ENCODE assay signal across 12 mouse cellular contexts in genomic region chr1:75214442-75214841, GRCm38 (mm10). TPM values are rescaled to one million over a fixed set of nuclear protein-coding genes. Genes with fewer than 3 reads are reported as not detected.
DNase-seq lines count a peak whose midpoint lies in the region; ATAC-seq and TF ChIP-seq lines count a peak whose summit lies in the region.
"Had no signal": no experiment of that assay in that cellular context is flagged by ENCODE, and none has a peak within 500 bp of the region (broad histone marks: within the 10 kb centered on the region; RNA-seq: fewer than 3 reads in every experiment).

No protein-coding gene starts in this region.

- peaks cover 14% of the 10 kb centered on the region for H3K4me1 ChIP-seq in midbrain, postnatal 0 days (ENCODE audit: insufficient read depth, low read length)
- H3K4me1 ChIP-seq in midbrain, embryonic 14.5 days (ENCODE audit: control insufficient read depth, insufficient read depth, low read length): peaks cover 31% of the 10 kb centered on the region
- peaks cover 56% of the 10 kb centered on the region for H3K4me1 ChIP-seq in intestine, embryonic 16.5 days (ENCODE audit: control insufficient read depth, insufficient read depth, low read length)
- peaks cover 36% of the 10 kb centered on the region for H3K4me1 ChIP-seq in stomach, embryonic 15.5 days

- DNase-seq in midbrain, postnatal 0 days (ENCODE audit: low spot score): peak; percentile 19
- DNase-seq in midbrain, embryonic 14.5 days: no peak
- DNase-seq in kidney, postnatal 36 days: peak; percentile 86 to 95
- DNase-seq in spleen, postnatal 36 days (ENCODE audit: low spot score in 2 of 2): no peak
- DNase-seq in embryo, embryonic 10 days (ENCODE audit: low spot score): no peak
- DNase-seq in urinary bladder, postnatal 4 days (ENCODE audit: low spot score in 2 of 2): no peak

- no peak overlapping the region for H3K9ac ChIP-seq in midbrain, postnatal 0 days (replicated peaks; ENCODE audit: low read length, poor library complexity, severe bottlenecking)
- no peak overlapping the region for H3K9ac ChIP-seq in midbrain, embryonic 14.5 days (replicated peaks; ENCODE audit: low read length)
- peak overlapping the region; percentile 34; the same call in 1 of the 2 replicates for H3K9ac ChIP-seq in intestine, embryonic 16.5 days (ENCODE audit: low read depth, low read length)
- no peak overlapping the region for H3K9ac ChIP-seq in stomach, embryonic 15.5 days
- H3K9ac ChIP-seq: heart, embryonic 12.5 days had no signal

- H3K27me3 ChIP-seq in midbrain, postnatal 0 days (ENCODE audit: insufficient read depth, low read length): no peaks in the 10 kb centered on the region
- H3K27me3 ChIP-seq in midbrain, embryonic 14.5 days (ENCODE audit: control insufficient read depth, insufficient read depth, low read length): peaks cover 25% of the 10 kb centered on the region
- H3K27me3 ChIP-seq in intestine, embryonic 16.5 days (replicated peaks; ENCODE audit: control insufficient read depth, insufficient read depth, low read length): peaks cover 7% of the 10 kb centered on the region; the same call in 1 of the 2 replicates
- 0 out of 2 replicates have a peak, but pooled peaks cover 4% of the 10 kb centered on the region for H3K27me3 ChIP-seq in stomach, embryonic 15.5 days (replicated peaks)

- no peaks in the 10 kb centered on the region for H3K9me3 ChIP-seq in midbrain, postnatal 0 days (ENCODE audit: low read length)
- H3K9me3 ChIP-seq in midbrain, embryonic 14.5 days (ENCODE audit: control insufficient read depth, low read length): no peaks in the 10 kb centered on the region
- no peaks in the 10 kb centered on the region for H3K9me3 ChIP-seq in intestine, embryonic 16.5 days (ENCODE audit: control insufficient read depth, low read length)
- H3K9me3 ChIP-seq in stomach, embryonic 15.5 days: no peaks in the 10 kb centered on the region
- H3K9me3 ChIP-seq: forebrain, embryonic 10.5 days; heart, embryonic 12.5 days had no signal

- WGBS in midbrain, postnatal 0 days: 70% methylated on average over 2 of the region's 2 CpGs
- 77% methylated on average over 2 of the region's 2 CpGs for WGBS in midbrain, embryonic 14.5 days
- 41% methylated on average over 2 of the region's 2 CpGs for WGBS in intestine, embryonic 16.5 days
- WGBS in stomach, embryonic 15.5 days: 49% methylated on average over 2 of the region's 2 CpGs

- H3K4me2 ChIP-seq in midbrain, postnatal 0 days (ENCODE audit: low read depth, low read length, poor library complexity, severe bottlenecking): no peak overlapping the region
- no peak overlapping the region for H3K4me2 ChIP-seq in midbrain, embryonic 14.5 days (ENCODE audit: low read length)
- peak overlapping the region; percentile 14; the same call in 1 of the 2 replicates for H3K4me2 ChIP-seq in intestine, embryonic 16.5 days (ENCODE audit: low read depth, low read length)
- peak overlapping the region; percentile 14; the same call in 1 of the 2 replicates for H3K4me2 ChIP-seq in stomach, embryonic 15.5 days
- H3K4me2 ChIP-seq: heart, embryonic 12.5 days had no signal

- H3K4me3 ChIP-seq in midbrain, postnatal 0 days (ENCODE audit: low read depth, low read length): no peak overlapping the region
- H3K4me3 ChIP-seq in midbrain, embryonic 14.5 days (replicated peaks; ENCODE audit: low read depth, low read length): no peak overlapping the region
- peak overlapping the region; percentile 13; the same call in 1 of the 2 replicates for H3K4me3 ChIP-seq in intestine, embryonic 16.5 days (ENCODE audit: low read length)
- H3K4me3 ChIP-seq in stomach, embryonic 15.5 days (replicated peaks): no peak overlapping the region
- H3K4me3 ChIP-seq: forebrain, embryonic 10.5 days; heart, embryonic 12.5 days had no signal

- peaks cover 26% of the 10 kb centered on the region for H3K36me3 ChIP-seq in midbrain, postnatal 0 days (ENCODE audit: insufficient read depth, low read length)
- peaks cover 32% of the 10 kb centered on the region for H3K36me3 ChIP-seq in midbrain, embryonic 14.5 days (ENCODE audit: control insufficient read depth, insufficient read depth, low read length)
- peaks cover 21% of the 10 kb centered on the region for H3K36me3 ChIP-seq in intestine, embryonic 16.5 days (ENCODE audit: control insufficient read depth, insufficient read depth, low read length)
- peaks cover 17% of the 10 kb centered on the region for H3K36me3 ChIP-seq in stomach, embryonic 15.5 days

- TF ChIP-seq CTCF in midbrain, postnatal 0 days (IDR thresholded peaks at IDR 0.05): no peak

- no peak overlapping the region for H3K27ac ChIP-seq in midbrain, postnatal 0 days (ENCODE audit: low read depth, low read length)
- H3K27ac ChIP-seq in midbrain, embryonic 14.5 days (replicated peaks; ENCODE audit: low read depth, low read length): no peak overlapping the region
- peak overlapping the region; percentile 89 for H3K27ac ChIP-seq in intestine, embryonic 16.5 days (ENCODE audit: low read length)
- H3K27ac ChIP-seq in stomach, embryonic 15.5 days: peak overlapping the region; percentile 83
- H3K27ac ChIP-seq: forebrain, embryonic 10.5 days had no signal

- no peak for ATAC-seq in midbrain, postnatal 0 days (ENCODE audit: low FRiP score)
- no peak for ATAC-seq in midbrain, embryonic 14.5 days (ENCODE audit: low FRiP score, low TSS enrichment)
- peak; percentile 62 for ATAC-seq in intestine, embryonic 16.5 days
- ATAC-seq in stomach, embryonic 15.5 days (ENCODE audit: insufficient read depth, low FRiP score, low read depth): peak; percentile 29

RNA-seq across cellular contexts. Expression of gene Stk16, which starts 3.8 kb away (rescaled TPM):
- total RNA-seq in midbrain, postnatal 0 days (2014; rRNA removed): 98.8 and 130 TPM in 2 replicates
- 111 and 113 TPM in 2 replicates for polyA plus RNA-seq in midbrain, postnatal 0 days (2015; fragmentation: Nextera tagmentation; extraction: Ambion mirVana)
- polyA plus RNA-seq in midbrain, embryonic 14.5 days (2014; fragmentation: Nextera tagmentation; extraction: Ambion mirVana): 120 and 144 TPM in 2 replicates
- 108 and 120 TPM in 2 replicates for polyA plus RNA-seq in intestine, embryonic 16.5 days (2015; fragmentation: Nextera tagmentation; extraction: Ambion mirVana)
- 120 and 132 TPM in 2 replicates for polyA plus RNA-seq in stomach, embryonic 15.5 days (2015; fragmentation: Nextera tagmentation; extraction: Ambion mirVana)

RNA-seq across cellular contexts. Expression of gene Glb1l, which starts 3.8 kb away (rescaled TPM):
- 18.3 and 25.6 TPM in 2 replicates for total RNA-seq in midbrain, postnatal 0 days (2014; rRNA removed)
- polyA plus RNA-seq in midbrain, postnatal 0 days (2015; fragmentation: Nextera tagmentation; extraction: Ambion mirVana): 18.2 and 18.4 TPM in 2 replicates
- polyA plus RNA-seq in midbrain, embryonic 14.5 days (2014; fragmentation: Nextera tagmentation; extraction: Ambion mirVana): 14.2 and 24.2 TPM in 2 replicates
- polyA plus RNA-seq in intestine, embryonic 16.5 days (2015; fragmentation: Nextera tagmentation; extraction: Ambion mirVana): 9.2 and 10.1 TPM in 2 replicates
- 15.5 and 17.1 TPM in 2 replicates for polyA plus RNA-seq in stomach, embryonic 15.5 days (2015; fragmentation: Nextera tagmentation; extraction: Ambion mirVana)

RNA-seq across cellular contexts. Expression of gene Tuba4a, which starts 5.2 kb away (rescaled TPM):
- total RNA-seq in midbrain, postnatal 0 days (2014; rRNA removed): 99.2 and 165 TPM in 2 replicates
- 87.0 and 115 TPM in 2 replicates for polyA plus RNA-seq in midbrain, postnatal 0 days (2015; fragmentation: Nextera tagmentation; extraction: Ambion mirVana)
- polyA plus RNA-seq in midbrain, embryonic 14.5 days (2014; fragmentation: Nextera tagmentation; extraction: Ambion mirVana): 4.2 and 6.4 TPM in 2 replicates
- 137 and 151 TPM in 2 replicates for polyA plus RNA-seq in intestine, embryonic 16.5 days (2015; fragmentation: Nextera tagmentation; extraction: Ambion mirVana)
- polyA plus RNA-seq in stomach, embryonic 15.5 days (2015; fragmentation: Nextera tagmentation; extraction: Ambion mirVana): 142 and 145 TPM in 2 replicates

RNA-seq across cellular contexts. Expression of gene A630095N17Rik, which starts 17.5 kb away (rescaled TPM):
- total RNA-seq in midbrain, postnatal 0 days (2014; rRNA removed): not detected in 2 replicates
- polyA plus RNA-seq in midbrain, postnatal 0 days (2015; fragmentation: Nextera tagmentation; extraction: Ambion mirVana): not detected in 2 replicates
- not detected in 2 replicates for polyA plus RNA-seq in midbrain, embryonic 14.5 days (2014; fragmentation: Nextera tagmentation; extraction: Ambion mirVana)
- not detected in 2 replicates for polyA plus RNA-seq in intestine, embryonic 16.5 days (2015; fragmentation: Nextera tagmentation; extraction: Ambion mirVana)
- polyA plus RNA-seq in stomach, embryonic 15.5 days (2015; fragmentation: Nextera tagmentation; extraction: Ambion mirVana): not detected in 2 replicates
- polyA plus RNA-seq: brain, embryonic 14.5 days; forebrain, embryonic 10.5 days; heart, embryonic 12.5 days; neural tube, embryonic 14.5 days had no signal

RNA-seq across cellular contexts. Expression of gene Dnajb2, which starts 21.8 kb away (rescaled TPM):
- 43.6 and 46.7 TPM in 2 replicates for total RNA-seq in midbrain, postnatal 0 days (2014; rRNA removed)
- polyA plus RNA-seq in midbrain, postnatal 0 days (2015; fragmentation: Nextera tagmentation; extraction: Ambion mirVana): 61.7 and 65.1 TPM in 2 replicates
- polyA plus RNA-seq in midbrain, embryonic 14.5 days (2014; fragmentation: Nextera tagmentation; extraction: Ambion mirVana): 29.5 and 38.3 TPM in 2 replicates
- polyA plus RNA-seq in intestine, embryonic 16.5 days (2015; fragmentation: Nextera tagmentation; extraction: Ambion mirVana): 20.9 and 24.3 TPM in 2 replicates
- 34.9 and 35.9 TPM in 2 replicates for polyA plus RNA-seq in stomach, embryonic 15.5 days (2015; fragmentation: Nextera tagmentation; extraction: Ambion mirVana)

Comparison
In these comparisons a context has a peak if more than half of its experiments do, and no peak if none do; other contexts are left out.
1. DNase-seq: peak in midbrain, postnatal 0 days (single experiment) and kidney, postnatal 36 days (2 of 2); none in midbrain, embryonic 14.5 days (single experiment), spleen, postnatal 36 days (0 of 2), embryo, embryonic 10 days (single experiment) and urinary bladder, postnatal 4 days (0 of 2).
2. RNA of gene Tuba4a, which starts 5.2 kb away (polyA plus RNA-seq): 137 to 151 TPM in intestine, embryonic 16.5 days, 142 to 145 TPM in stomach, embryonic 15.5 days and 87.0 to 115 TPM in midbrain, postnatal 0 days; 4.2 to 6.4 TPM in midbrain, embryonic 14.5 days; every median in the first group is over 10 times any median in the second.
3. ATAC-seq: peak in intestine, embryonic 16.5 days (single experiment) and stomach, embryonic 15.5 days (single experiment); none in midbrain, postnatal 0 days (single experiment) and midbrain, embryonic 14.5 days (single experiment).
4. H3K27ac ChIP-seq: peak in intestine, embryonic 16.5 days (single experiment) and stomach, embryonic 15.5 days (single experiment); none in midbrain, postnatal 0 days (single experiment) and midbrain, embryonic 14.5 days (single experiment).
5. H3K4me2 ChIP-seq: peak in intestine, embryonic 16.5 days (single experiment) and stomach, embryonic 15.5 days (single experiment); none in midbrain, postnatal 0 days (single experiment) and midbrain, embryonic 14.5 days (single experiment).